Mouse (Mus musculus) limb, embryonic 14.5 days (tissue): ENCODE data around the gene Spn. TPM values are rescaled to one million over a fixed set of nuclear protein-coding genes. Genes with fewer than 3 reads are reported as not detected.
"Not testable (repeated sequence)": the region's sequence is repeated elsewhere in the genome, so short reads cannot be mapped to it uniquely, and the experiment has no call there.

Source experiments
- ATAC-seq: fragments of 200-750 bp; cut with Nextera tagmentation; 2 replicates; pipeline ENCODE4 v1.8.0; 2017; ENCODE audit warnings: low read depth, moderate number of reproducible peaks, moderate TSS enrichment; ENCODE audit not compliant: low FRiP score
- DNase-seq: peaks from one replicate; pipeline ENCODE4 v3.0.0-alpha.2; 2015; ENCODE audit warnings: low spot score
- H3K27ac ChIP-seq: fragments of 300-500 bp; sonication (generic); replicated peaks from 2 replicates; pipeline ENCODE4 v1.5.1; 2014; ENCODE audit warnings: low read depth, mild to moderate bottlenecking, low read length, moderate library complexity, mixed read lengths
- H3K27me3 ChIP-seq: fragments of 300-500 bp; sonication (generic); 2 replicates; pipeline ENCODE4 v1.6.1; 2014; ENCODE audit warnings: low read length, mixed read lengths; ENCODE audit not compliant: control insufficient read depth, insufficient read depth
- H3K36me3 ChIP-seq: fragments of 300-500 bp; sonication (generic); 2 replicates; pipeline ENCODE4 v1.6.1; 2014; ENCODE audit warnings: mild to moderate bottlenecking, low read length, moderate library complexity, mixed read lengths; ENCODE audit not compliant: control insufficient read depth, insufficient read depth
- H3K4me1 ChIP-seq: fragments of 300-500 bp; sonication (generic); 2 replicates; pipeline ENCODE4 v1.6.1; 2014; ENCODE audit warnings: antibody characterized with exemption, low read length, mixed read lengths; ENCODE audit not compliant: control insufficient read depth, insufficient read depth
- H3K4me2 ChIP-seq: fragments of 300-500 bp; sonication (generic); replicated peaks from 2 replicates; pipeline ENCODE4 v1.6.1; 2014; ENCODE audit warnings: low read depth, mild to moderate bottlenecking, low read length, moderate library complexity; ENCODE audit not compliant: severe bottlenecking
- H3K4me3 ChIP-seq: fragments of 300-500 bp; sonication (generic); replicated peaks from 2 replicates; pipeline ENCODE4 v1.5.1; 2014; ENCODE audit warnings: low read length
- H3K9ac ChIP-seq: fragments of 300-500 bp; sonication (generic); 2 replicates; pipeline ENCODE4 v1.6.1; 2014; ENCODE audit warnings: mild to moderate bottlenecking, low read depth, low read length, moderate library complexity; ENCODE audit not compliant: severe bottlenecking
- H3K9me3 ChIP-seq: fragments of 300-500 bp; sonication (generic); 2 replicates; pipeline ENCODE4 v1.6.1; 2016; ENCODE audit warnings: low read length; ENCODE audit not compliant: control insufficient read depth
- POLR2A ChIP-seq: fragments of 200-500 bp; IDR thresholded peaks from 2 replicates; pipeline ENCODE4 v1.8.0; 2012; ENCODE audit warnings: inconsistent platforms, mild to moderate bottlenecking, moderate library complexity, borderline replicate concordance; ENCODE audit not compliant: insufficient read depth, insufficient read length; ENCODE audit errors: extremely low read depth
- WGBS: fragments of 180-500 bp; shearing (Covaris S2); extraction: QIAGEN DNeasy Blood & Tissue Kit; methylation state at CpG from one replicate; pipeline ENCODE4 v1.1.7; 2014; 5-methylcytosine and 5-hydroxymethylcytosine counted together
- polyA plus RNA-seq, 2 experiments: library from polyadenylated mRNA; depleted of rRNA in 1 of 2; stranded (reverse) in 1 of 2; unstranded in 1 of 2; fragments of >200 nt; fragmentation: Nextera tagmentation in 1 of 2; extraction: Ambion mirVana in 1 of 2; gene quantifications; 2 replicates each; pipeline versions ENCODE4 v1.2.1 to v1.2.3; 2012 to 2014

Gene Spn
- polyA plus RNA-seq, 2 experiments, result 0.37 to 0.73 TPM

- DNase-seq (no peak), ATAC-seq (no peak)
- Histone ChIP-seq H3K27me3 (no peaks in the 10 kb centered on the region), H3K36me3 (no peaks in the 10 kb centered on the region), H3K9me3 (no peaks in the 10 kb centered on the region), H3K4me3 (no peak overlapping the region), H3K4me2 (no peak overlapping the region), H3K27ac (no peak overlapping the region), H3K9ac (no peak overlapping the region), H3K4me1 (no peaks in the 10 kb centered on the region)
- 85% methylated on average over 20 of the region's 20 CpGs for WGBS
- no peak for TF ChIP-seq POLR2A
Observed at GRCm38 (mm10) chr7:127090154-127091113, 47.2 kb downstream of the Spn start.

DNA sequence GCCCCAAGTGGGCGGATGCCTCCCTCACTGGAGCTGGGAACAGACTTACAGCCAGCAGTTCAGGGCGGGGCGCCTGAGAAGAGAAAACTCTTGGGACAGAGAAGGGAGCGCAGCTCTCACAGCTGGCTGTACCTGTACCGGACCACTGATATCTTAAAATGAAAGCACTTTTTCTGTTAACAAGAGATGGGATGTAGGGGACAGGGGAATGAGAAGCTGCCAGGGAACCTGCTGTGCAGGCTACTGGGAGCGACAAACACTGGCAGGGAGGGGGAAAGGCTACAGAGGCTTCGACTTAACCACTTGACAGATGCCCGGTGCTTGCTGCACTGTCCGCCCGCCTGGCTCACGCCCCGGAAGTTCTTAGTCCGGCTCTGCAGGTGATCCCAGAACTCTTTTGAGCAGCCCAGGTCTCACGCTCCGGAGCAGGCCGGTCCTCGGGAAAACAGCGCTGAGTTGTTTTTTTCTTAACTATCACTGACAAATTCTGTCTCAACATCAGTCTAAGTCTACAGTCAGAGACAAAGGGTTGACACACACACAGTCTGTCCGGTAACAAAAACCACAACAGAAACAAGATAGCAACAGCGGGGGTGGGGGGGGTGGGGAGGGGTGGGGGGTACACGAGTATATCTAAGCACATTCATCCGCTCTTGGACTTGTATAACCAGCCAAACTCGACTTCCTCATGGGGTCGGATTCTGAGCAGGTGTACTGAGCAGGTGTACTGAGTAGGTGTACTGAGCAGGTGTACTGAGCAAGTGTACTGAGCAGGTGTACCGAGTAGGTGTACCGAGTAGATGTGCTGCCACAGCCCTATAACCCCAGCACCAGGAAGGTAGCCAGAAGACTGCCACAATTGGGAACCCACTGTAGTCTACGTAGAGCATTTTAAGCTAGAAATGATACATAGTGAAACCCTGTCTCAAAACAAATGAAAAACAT is 48.5 kb downstream of the Spn start:
- Histone ChIP-seq H3K27me3 (no peaks in the 10 kb centered on the region), H3K4me3 (0 out of 2 replicates have a peak overlapping the region, but pooled peaks have one; percentile 4), H3K9me3 (no peaks in the 10 kb centered on the region), H3K9ac (peak overlapping the region; percentile 28), H3K27ac (no peak overlapping the region), H3K4me1 (no peaks in the 10 kb centered on the region), H3K4me2 (peak overlapping the region; percentile 31), H3K36me3 (no peaks in the 10 kb centered on the region)
- WGBS, result 30% methylated on average over 27 of the region's 27 CpGs
- no peak for TF ChIP-seq POLR2A
- DNase-seq, result no peak
- no peak for ATAC-seq

GRCm38 (mm10) chr7:127088083-127088482 is 49.5 kb downstream of the Spn start:
- no peak for DNase-seq
- 82% methylated on average over 3 of the region's 3 CpGs for whole genome bisulfite sequencing
- Histone ChIP-seq H3K9ac (no peak overlapping the region), H3K36me3 (no peaks in the 10 kb centered on the region), H3K27ac (no peak overlapping the region), H3K9me3 (no peaks in the 10 kb centered on the region), H3K4me2 (no peak overlapping the region), H3K4me1 (no peaks in the 10 kb centered on the region), H3K4me3 (no peak overlapping the region), H3K27me3 (no peaks in the 10 kb centered on the region)
- TF ChIP-seq POLR2A, result no peak
- ATAC-seq, result no peak

DNA sequence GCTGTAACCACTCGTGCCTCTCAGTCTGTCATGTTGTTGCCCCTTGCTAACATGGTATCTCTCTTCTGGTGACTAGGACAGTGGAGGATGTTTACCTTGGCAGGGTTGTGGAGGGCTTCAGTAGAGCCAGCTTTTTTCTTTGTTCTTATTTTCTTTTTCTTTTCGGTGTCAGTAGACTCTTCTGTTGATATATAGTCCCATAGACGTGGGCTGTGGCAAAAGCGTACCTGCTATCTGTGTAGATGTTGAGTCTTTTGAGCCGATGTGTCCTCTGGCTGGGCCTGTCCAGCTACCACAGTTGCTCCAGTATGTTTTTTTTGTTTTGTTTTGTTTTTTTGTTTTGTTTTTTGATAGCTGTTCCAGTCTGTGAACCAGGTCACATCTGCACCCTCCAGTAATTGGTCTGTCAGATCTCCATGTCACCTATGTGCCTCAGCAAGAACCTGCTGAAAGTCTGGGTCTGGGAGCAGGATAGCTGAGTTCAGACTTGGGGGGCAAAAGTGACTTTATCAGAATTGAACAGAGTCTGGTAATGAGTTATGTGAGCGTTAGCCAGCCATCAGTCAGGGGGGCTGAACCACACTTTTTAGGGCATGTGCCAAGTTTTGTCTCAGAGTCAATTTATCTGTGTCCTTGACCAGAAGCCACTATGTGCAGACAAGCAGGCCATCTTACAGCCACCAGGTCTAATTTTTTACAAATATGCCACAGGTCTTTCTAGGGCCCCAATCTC is 50.2 kb downstream of the Spn start, which contains the start of gene Zg16:
TSS of gene Zg16 (minus strand) at position 51 of the 733 bp plus-strand sequence.
- not testable (repeated sequence) for DNase-seq, H3K27me3 ChIP-seq, ATAC-seq, H3K36me3 ChIP-seq, H3K9me3 ChIP-seq, H3K9ac ChIP-seq, H3K27ac ChIP-seq, H3K4me2 ChIP-seq, H3K4me1 ChIP-seq, H3K4me3 ChIP-seq
- WGBS, result 82% methylated on average over 6 of the region's 6 CpGs

DNA sequence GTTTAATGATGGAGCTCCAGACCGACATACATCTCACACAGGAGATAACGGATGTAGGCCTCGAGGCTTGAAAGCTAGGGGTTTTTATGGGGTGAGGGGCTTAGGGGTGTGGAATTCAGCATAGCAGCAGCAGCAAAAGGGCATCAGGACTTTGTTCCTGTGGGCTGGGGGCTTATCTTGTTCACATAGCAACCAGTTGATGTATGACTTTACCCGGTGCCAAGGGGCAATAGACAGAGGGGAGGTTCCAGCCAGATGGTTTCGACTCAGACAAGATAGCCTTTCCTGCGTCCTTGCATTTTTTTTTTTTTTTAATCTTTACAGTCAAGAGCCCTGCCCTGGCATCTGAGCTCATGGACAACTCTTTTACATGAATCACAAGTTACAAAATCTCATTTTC is 51.9 kb downstream of the Spn start:
- H3K36me3 ChIP-seq, ATAC-seq: not testable (repeated sequence)

More for the DNA sequence above, 51.9 kb downstream of the Spn start:
- H3K27me3 ChIP-seq, H3K4me1 ChIP-seq, H3K9ac ChIP-seq, DNase-seq, H3K4me3 ChIP-seq, H3K9me3 ChIP-seq, H3K27ac ChIP-seq, H3K4me2 ChIP-seq: not testable (repeated sequence)
- 49% methylated on average over 6 of the region's 6 CpGs for WGBS
